Mouse (Mus musculus) 3T3-L1 (cell line): ENCODE data around the gene Ap3d1.

Experiments used
- DNase-seq: peaks from one replicate; pipeline ENCODE4 v3.0.0-alpha.2; 2015; ENCODE audit warnings: low read depth, low spot score

The Ap3d1 gene

GRCm38 (mm10) chr10:80704418-80704817, 37.6 kb downstream of the Ap3d1 start:
- no peak for DNase-seq

- DNase-seq, result no peak
These were observed 38.4 kb downstream of the Ap3d1 start for GRCm38 (mm10) chr10:80703643-80704042.

GRCm38 (mm10) chr10:80702536-80703390, 39.3 kb downstream of the Ap3d1 start:
- peak; percentile 93 for DNase-seq

- DNase-seq, result peak; percentile 99
These were observed 40.1 kb downstream of the Ap3d1 start, which contains the start of the genes Mob3a and Izumo4 for GRCm38 (mm10) chr10:80701721-80702535. TSS of gene Mob3a (minus strand) at chr10:80701977. TSS of gene Izumo4 (plus strand) at chr10:80702184.

- DNase-seq, result peak; percentile 33
These were observed 41.3 kb downstream of the Ap3d1 start for GRCm38 (mm10) chr10:80700732-80701131.

GRCm38 (mm10) chr10:80700038-80700504, 42.0 kb downstream of the Ap3d1 start:
- DNase-seq, result no peak

GRCm38 (mm10) chr10:80698605-80699004, 43.5 kb downstream of the Ap3d1 start:
- no peak for DNase-seq

GRCm38 (mm10) chr10:80697812-80698211, 44.3 kb downstream of the Ap3d1 start:
- no peak for DNase-seq

- no peak for DNase-seq
These were observed 44.7 kb downstream of the Ap3d1 start for GRCm38 (mm10) chr10:80697393-80697787.

GRCm38 (mm10) chr10:80696502-80697392, 45.3 kb downstream of the Ap3d1 start:
- no peak for DNase-seq

GRCm38 (mm10) chr10:80695801-80696501, 46.1 kb downstream of the Ap3d1 start:
- DNase-seq, result no peak

GRCm38 (mm10) chr10:80695186-80695585, 46.9 kb downstream of the Ap3d1 start:
- DNase-seq, result no peak

- DNase-seq, result no peak
These were observed 47.7 kb downstream of the Ap3d1 start for GRCm38 (mm10) chr10:80694159-80694938.

- DNase-seq, result no peak
These were observed 48.5 kb downstream of the Ap3d1 start for GRCm38 (mm10) chr10:80693401-80694045.

GRCm38 (mm10) chr10:80692249-80693165, 49.6 kb downstream of the Ap3d1 start:
- DNase-seq, result no peak

GRCm38 (mm10) chr10:80687850-80688249, 54.2 kb downstream of the Ap3d1 start:
- DNase-seq, result peak; percentile 83

- DNase-seq, result no peak
These were observed 55.4 kb downstream of the Ap3d1 start for GRCm38 (mm10) chr10:80686617-80687016.

GRCm38 (mm10) chr10:80684984-80685383, 57.1 kb downstream of the Ap3d1 start:
- no peak for DNase-seq
